Mouse (Mus musculus): ENCODE results near the gene Elmsan1. TPM values are rescaled to one million over a fixed set of nuclear protein-coding genes. Genes with fewer than 3 reads are reported as not detected.
"Not testable (repeated sequence)": the region's sequence is repeated elsewhere in the genome, so short reads cannot be mapped to it uniquely, and the experiment has no call there.

The Elmsan1 gene
- 11.9 and 16.0 TPM in 2 replicates for polyA plus RNA-seq (2012; rRNA removed)

DNA sequence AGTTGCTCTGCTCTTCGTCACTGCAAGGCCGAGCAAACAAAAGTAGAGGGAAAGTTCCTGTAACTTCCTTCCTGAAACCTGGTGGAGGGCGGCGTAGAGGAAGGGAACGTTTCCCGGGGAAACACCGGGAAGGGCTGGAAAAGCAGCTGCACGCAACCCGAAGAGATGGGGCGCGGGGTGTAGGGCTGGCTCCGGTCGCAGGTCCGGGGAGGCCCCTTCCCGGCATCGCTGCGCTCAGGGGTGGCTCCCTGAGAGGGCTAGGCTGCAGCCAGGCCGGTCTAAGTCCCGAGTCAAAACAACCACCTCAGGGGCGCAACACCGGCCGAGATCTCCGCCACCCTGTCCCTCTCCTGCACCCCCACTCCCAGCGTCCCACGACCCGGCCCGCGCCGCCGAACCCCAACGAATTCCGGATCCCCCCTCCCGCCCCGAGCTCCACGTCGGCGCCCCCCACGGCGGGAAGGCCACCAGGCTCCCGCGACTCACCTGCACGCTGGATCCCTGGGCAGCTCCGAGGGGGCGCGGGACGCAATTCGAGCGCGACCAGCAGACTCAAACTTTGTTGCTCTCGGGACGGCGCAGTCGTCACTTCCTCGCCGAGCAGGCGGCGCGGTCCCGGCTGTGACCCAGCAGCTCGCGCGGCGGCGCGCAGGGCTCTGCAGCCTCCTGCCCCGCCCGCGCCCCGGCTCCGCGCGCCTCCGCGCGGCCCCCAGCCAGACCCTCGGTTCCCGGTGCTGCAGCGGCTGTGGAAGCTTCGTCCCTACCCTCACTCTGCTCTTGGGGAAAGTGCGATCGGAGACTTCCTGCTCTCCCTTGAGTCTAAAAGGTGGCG lies at the start of gene Elmsan1:
Gene Elmsan1, minus strand, starts transcription at position 593 of the 832 bp plus-strand sequence.
- DNase-seq (ENCODE audit: low spot score) = peak; percentile 82

GRCm38 (mm10) chr12:84267264-84267663 lies 48.6 kb upstream of the Elmsan1 start:
- DNase-seq (ENCODE audit: low spot score) = no peak

DNA sequence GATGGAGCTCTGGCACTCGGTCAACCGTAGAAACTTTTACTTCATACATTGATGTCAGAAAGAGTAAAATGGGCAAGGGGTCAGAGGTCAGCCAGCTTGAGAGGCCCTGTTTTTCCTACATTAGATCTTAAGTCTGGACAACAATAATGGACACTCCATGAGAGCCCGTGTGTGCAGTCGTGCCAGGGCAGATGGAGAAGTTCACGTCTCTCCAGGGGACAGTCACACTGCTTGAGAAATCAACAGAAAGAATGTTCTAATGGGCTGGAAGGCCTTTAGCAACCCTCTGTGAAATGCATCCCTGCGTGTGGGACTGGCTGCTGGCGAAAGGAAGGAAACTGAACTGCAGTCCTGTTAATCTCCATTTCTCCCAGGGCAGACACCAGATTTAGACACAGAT lies 41.7 kb upstream of the Elmsan1 start:
- DNase-seq (ENCODE audit: low spot score) = no peak

GRCm38 (mm10) chr12:84254886-84255285 lies 36.2 kb upstream of the Elmsan1 start:
- no peak for DNase-seq (ENCODE audit: low spot score)

GRCm38 (mm10) chr12:84252811-84253210 lies 34.1 kb upstream of the Elmsan1 start:
- no peak for DNase-seq (ENCODE audit: low spot score)

DNA sequence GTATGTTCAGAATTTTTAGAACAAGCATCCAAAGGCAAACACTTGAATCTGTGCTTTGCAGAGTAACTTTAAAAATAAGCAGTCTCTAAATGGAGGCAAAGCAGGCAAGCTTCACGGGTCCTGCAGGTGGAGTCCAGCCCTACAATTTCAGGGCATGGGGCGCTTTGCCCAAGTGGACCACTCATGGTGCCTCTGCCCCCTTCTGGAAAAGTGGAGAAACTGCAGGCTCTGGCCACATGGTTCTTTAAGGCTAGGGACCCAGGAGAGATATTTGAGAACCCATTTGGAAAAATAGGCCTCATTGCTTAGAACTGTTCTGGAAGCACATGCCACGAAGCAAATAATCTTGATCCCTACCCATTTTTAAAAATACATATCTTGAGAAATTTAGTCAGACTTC lies 30.5 kb upstream of the Elmsan1 start:
- peak; percentile 33 for DNase-seq (ENCODE audit: low spot score)

DNA sequence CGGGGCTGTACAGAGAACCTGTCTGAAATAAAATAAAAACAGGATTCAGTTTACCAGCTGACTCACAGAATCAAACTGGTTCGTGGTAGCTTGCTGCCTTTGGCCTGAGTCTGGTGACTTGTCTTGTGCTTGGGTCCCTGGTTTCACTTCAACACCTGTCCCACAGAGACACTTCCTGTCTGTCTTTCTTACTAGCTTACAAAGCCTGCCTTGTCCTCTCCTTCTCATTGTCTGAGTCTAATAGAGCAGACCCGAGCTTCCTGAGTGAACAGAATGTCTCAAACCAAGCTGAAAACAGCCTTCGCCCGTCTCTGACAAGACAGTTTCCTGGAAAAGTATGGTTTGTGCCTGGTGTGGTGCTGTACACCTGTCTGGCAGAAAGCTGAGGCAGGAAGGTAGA lies 27.0 kb upstream of the Elmsan1 start:
- no peak for DNase-seq (ENCODE audit: low spot score)

GRCm38 (mm10) chr12:84243076-84243770 lies 24.5 kb upstream of the Elmsan1 start:
- no peak for DNase-seq (ENCODE audit: low spot score)

- DNase-seq (ENCODE audit: low spot score) = not testable (repeated sequence)
Observed at GRCm38 (mm10) chr12:84237036-84237435, 18.4 kb upstream of the Elmsan1 start.

GRCm38 (mm10) chr12:84235981-84236752 lies 17.5 kb upstream of the Elmsan1 start:
- DNase-seq (ENCODE audit: low spot score) = no peak

DNA sequence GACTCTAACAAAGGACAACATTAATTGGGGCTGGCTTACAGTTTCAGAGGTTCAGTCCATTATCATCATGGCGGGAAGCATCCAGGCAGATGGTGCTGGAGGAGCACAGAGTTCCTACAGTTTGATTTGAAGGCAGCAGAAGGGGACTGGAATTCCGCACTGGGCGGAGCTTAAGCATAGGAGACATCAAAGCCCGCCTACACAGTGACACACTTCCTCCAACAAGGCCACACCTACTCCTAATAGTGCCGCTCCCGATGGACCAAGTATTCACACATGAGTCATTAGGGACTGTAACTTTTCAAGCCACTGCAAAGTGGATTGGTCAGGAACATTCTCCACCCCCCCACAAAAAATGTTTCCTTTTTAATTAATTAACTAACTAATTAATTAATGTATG lies 16.9 kb upstream of the Elmsan1 start:
- DNase-seq (ENCODE audit: low spot score) = no peak

DNA sequence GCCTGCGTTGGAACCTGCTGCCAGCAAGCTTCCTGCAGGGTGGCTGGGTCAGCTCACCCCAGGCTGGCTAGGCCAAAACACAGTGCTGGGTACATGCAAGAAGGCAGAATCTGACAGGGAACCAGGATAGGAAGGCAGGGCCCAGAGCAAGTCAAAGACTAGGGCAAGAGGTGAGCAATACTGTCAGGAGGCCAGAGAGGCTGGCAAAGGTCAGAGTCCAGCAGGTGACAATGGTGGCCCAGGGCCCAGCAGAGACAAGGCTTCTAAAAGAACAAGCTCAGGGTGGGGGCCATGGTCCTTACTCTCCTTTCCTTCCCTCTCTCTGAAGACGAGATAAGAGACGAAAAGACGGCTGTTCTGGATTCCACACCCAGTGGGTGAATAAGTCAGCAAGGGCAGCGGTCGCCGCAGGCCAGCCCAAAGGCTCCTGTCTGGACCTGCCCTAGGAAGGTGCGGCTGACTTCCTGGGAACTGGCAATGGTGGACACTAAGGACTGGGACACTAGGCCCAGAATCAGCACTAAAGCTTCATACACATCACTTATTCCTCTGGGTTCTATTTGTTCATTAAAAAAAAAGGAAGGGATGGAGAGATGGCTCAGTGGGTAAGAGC lies 14.9 kb upstream of the Elmsan1 start:
- no peak for DNase-seq (ENCODE audit: low spot score)

DNA sequence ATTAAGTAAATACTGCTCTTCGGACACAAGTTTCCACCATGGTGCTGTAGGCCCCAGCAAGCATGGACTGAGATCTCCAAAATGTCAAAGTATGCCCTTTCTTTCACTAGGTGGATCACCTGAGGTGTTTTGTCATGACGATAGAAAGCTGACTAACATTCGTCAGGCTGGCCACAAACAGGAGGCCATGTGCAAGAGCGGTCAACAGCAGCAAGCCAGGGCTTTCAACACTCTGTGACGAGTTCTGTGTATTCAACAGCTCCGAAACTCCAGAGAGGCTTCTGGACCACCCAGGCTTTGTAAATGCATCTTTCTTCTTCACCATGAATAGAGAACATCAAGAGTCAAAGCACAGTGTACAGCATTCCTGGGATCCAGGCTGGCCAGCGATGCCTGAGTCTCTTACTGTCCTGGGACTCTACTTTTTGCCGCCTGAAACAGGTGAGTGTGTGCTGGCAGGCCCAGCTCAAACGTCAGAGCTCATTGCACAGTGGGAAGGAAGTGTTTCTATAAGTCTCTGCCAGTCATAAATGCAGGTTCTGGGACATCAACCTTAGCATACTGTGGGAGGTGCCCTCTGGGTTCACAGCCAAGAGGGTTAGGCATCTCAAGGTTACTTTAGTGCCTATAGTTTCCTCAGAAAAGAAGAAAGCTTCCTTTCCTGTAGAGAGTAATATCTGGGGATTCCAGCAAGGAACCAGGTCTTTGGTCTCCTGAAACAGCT lies 7.6 kb upstream of the Elmsan1 start:
- DNase-seq (ENCODE audit: low spot score) = no peak

DNA sequence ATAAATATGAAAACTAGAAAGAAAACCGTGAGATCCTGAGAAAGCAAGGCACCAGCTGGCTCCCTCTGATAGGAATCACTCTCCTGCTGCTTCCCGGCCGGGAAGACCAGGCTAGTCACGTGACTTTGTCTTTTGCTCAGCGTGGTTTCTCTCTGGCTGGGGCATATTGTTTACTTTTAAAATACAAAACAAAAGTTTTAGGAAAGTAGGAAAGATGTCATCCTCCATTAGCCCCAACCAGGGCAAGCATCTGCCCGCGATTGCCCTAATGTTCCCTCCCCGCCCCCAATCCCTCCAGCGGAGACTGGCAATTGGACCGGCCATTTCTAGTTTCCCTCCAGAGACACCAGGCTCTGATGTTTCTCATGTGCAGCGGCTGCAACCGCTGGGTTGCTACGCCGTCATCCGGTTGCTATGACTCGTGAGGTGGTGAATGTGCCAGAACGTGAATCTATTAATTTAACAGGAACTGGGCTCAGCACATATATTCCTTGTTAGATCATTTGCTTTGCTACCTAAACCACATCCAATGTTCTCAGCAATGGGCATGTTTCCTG lies 3.8 kb upstream of the Elmsan1 start:
- no peak for DNase-seq (ENCODE audit: low spot score)

- no peak for DNase-seq (ENCODE audit: low spot score)
Observed at GRCm38 (mm10) chr12:84220951-84221891, 2.5 kb upstream of the Elmsan1 start.

- no peak for DNase-seq (ENCODE audit: low spot score)
Observed at GRCm38 (mm10) chr12:84220515-84220914, 1.8 kb upstream of the Elmsan1 start.

GRCm38 (mm10) chr12:84219121-84219561 lies 460 bp upstream of the Elmsan1 start:
- DNase-seq (ENCODE audit: low spot score) = no peak

DNA sequence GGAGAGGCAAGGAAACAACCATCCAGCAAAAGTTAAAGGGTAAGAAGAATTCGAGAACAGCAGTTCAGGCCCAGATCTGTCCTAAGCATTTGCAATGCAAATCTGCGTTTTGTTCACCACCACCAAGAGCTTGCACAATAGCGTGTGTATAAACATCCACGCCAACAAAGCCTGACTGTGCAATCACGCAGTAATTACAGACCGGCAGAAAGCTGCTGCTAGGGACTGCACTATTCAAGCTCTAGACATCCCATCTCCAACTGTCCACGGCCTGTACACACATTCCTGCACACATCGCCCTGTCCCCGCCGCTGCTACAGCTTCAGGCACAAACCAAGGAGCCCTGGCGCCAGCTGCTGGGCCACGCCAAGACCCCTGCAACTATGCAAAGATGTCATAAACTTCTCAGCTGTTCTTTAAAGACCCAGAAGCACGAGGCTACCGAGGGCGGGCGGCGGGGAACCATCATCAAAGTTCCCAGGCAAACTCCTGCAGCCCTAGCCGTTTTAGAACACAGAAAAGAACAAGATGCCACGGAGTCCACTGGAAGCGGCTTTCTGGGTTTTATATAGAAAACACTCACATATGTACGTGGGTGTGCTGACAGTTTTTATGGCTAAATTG lies 1.1 kb downstream of the Elmsan1 start:
- DNase-seq (ENCODE audit: low spot score) = no peak

DNA sequence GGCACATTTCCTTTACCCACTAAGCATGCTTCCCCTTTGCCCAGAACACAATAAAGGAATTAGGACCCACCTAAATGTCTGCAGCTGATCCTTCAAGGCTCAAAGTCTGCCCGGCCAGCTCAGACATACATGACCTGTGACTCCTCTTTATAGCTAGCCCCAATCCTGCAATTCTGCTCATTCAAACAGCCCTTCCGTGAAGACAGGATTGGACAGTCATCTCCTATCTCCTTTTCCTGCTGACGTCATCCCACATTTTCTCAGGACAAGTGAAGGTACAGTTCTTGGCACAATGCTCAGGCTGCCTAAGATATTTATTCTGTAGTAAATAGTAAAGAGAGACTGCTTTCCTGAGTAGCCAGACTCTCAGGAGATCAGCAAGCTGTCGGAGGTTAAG lies 1.6 kb downstream of the Elmsan1 start:
- no peak for DNase-seq (ENCODE audit: low spot score)

All from urinary bladder, adult 2 months (tissue).